Mouse (Mus musculus) lung, embryonic 14.5 days (tissue): ENCODE measurements around the gene Ptdss2. TPM values are rescaled to one million over a fixed set of nuclear protein-coding genes. Genes with fewer than 3 reads are reported as not detected.
A peak's percentile ranks its signal among the peaks of the same experiment; 100 is the strongest.

Source experiments
- ATAC-seq: fragments of 200-750 bp; cut with Nextera tagmentation; 2 replicates; pipeline ENCODE4 v1.8.0; 2017; ENCODE audit warnings: mild to moderate bottlenecking, moderate TSS enrichment, moderate library complexity; ENCODE audit not compliant: insufficient read depth
- DNase-seq: peaks from one replicate; pipeline ENCODE4 v3.0.0-alpha.2; 2015
- H3K27ac ChIP-seq: fragments of 300-500 bp; sonication (generic); 2 replicates; pipeline ENCODE4 v1.5.1; 2014; ENCODE audit warnings: low read depth, mild to moderate bottlenecking, moderate library complexity
- H3K27me3 ChIP-seq: fragments of 300-500 bp; sonication (generic); 2 replicates; pipeline ENCODE4 v1.6.1; 2014; ENCODE audit warnings: low read length, control low read depth; ENCODE audit not compliant: insufficient read depth
- H3K36me3 ChIP-seq: fragments of 300-500 bp; sonication (generic); 2 replicates; pipeline ENCODE4 v1.6.1; 2014; ENCODE audit warnings: control low read depth; ENCODE audit not compliant: insufficient read depth
- H3K4me1 ChIP-seq: fragments of 300-500 bp; sonication (generic); 2 replicates; pipeline ENCODE4 v1.6.1; 2014; ENCODE audit warnings: antibody characterized with exemption, control low read depth; ENCODE audit not compliant: insufficient read depth
- H3K4me2 ChIP-seq: fragments of 300-500 bp; sonication (generic); 2 replicates; pipeline ENCODE4 v1.6.1; 2014; ENCODE audit warnings: mild to moderate bottlenecking
- H3K4me3 ChIP-seq: fragments of 300-500 bp; sonication (generic); 2 replicates; pipeline ENCODE4 v1.5.1; 2014; ENCODE audit warnings: low read depth, low read length
- H3K9ac ChIP-seq: fragments of 300-500 bp; sonication (generic); 2 replicates; pipeline ENCODE4 v1.6.1; 2014
- H3K9me3 ChIP-seq: fragments of 300-500 bp; sonication (generic); 2 replicates; pipeline ENCODE4 v1.6.1; 2016; ENCODE audit warnings: low read depth, low read length, control low read depth
- CTCF ChIP-seq: IDR thresholded peaks from 2 replicates; pipeline ENCODE4 v1.5.1; 2016; ENCODE audit warnings: antibody characterized with exemption, low read depth
- WGBS: fragments of 180-500 bp; shearing (Covaris S2); extraction: QIAGEN DNeasy Blood & Tissue Kit; methylation state at CpG from one replicate; pipeline ENCODE4 v1.1.7; 2014; 5-methylcytosine and 5-hydroxymethylcytosine counted together
- polyA plus RNA-seq: library from polyadenylated mRNA; unstranded; fragments of >200 nt; fragmentation: Nextera tagmentation; extraction: Ambion mirVana; gene quantifications from 2 replicates; pipeline ENCODE4 v1.2.1, GENCODE M21; 2014

Gene Ptdss2
- 50.6 and 57.7 TPM in 2 replicates for polyA plus RNA-seq

DNA sequence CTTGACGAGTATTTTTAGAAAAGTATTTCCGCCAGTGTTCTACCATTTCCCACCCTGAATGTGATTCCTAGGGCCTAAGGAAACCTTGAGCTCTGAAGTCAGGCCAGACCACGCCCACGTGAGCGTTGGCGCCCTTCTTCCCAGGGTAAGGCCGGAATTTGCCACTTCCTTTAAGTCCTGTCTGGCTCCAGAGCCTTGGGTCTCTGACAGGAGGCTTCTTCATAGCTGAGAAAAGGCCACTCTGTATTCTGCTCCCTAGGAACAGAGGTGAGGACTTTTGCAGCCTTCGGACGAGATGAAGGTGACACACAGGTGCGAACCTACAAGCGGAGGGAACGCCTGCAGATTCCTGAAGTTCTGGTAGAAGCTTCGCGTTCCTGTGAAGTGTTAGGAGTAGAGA, at the start of gene Ptdss2:
Ptdss2 (plus strand) TSS at position 138 of the 400 bp plus-strand sequence.
- Histone ChIP-seq H3K4me1 (peaks cover 2% of the 10 kb centered on the region; the same call in 1 of the 2 replicates), H3K27me3 (no peaks in the 10 kb centered on the region), H3K4me3 (peak within 1 kb of the TSS; percentile 56), H3K9me3 (no peaks in the 10 kb centered on the region), H3K4me2 (peak within 1 kb of the TSS; percentile 76), H3K36me3 (no peaks in the 10 kb centered on the region), H3K9ac (peak within 1 kb of the TSS; percentile 65), H3K27ac (peak within 1 kb of the TSS; percentile 83)
- TF ChIP-seq CTCF: no peak
- 40% methylated on average over 14 of the region's 14 CpGs for WGBS
- DNase-seq: peak; percentile 78
- no peak for ATAC-seq

- H3K9me3 ChIP-seq: no peaks in the 10 kb centered on the region
- no peak overlapping the region for H3K9ac ChIP-seq
- H3K4me1 ChIP-seq: no peaks in the 10 kb centered on the region
- DNase-seq (no peak), ATAC-seq (no peak)
- WGBS: 67% methylated on average over 4 of the region's 4 CpGs
- H3K27ac ChIP-seq: no peak overlapping the region
- no peak overlapping the region for H3K4me3 ChIP-seq
- no peak overlapping the region for H3K4me2 ChIP-seq
- H3K27me3 ChIP-seq: peaks cover 28% of the 10 kb centered on the region
- H3K36me3 ChIP-seq: no peaks in the 10 kb centered on the region
- no peak for TF ChIP-seq CTCF
Measured at GRCm38 (mm10) chr7:141073782-141074181, 48.4 kb upstream of the Ptdss2 start.

GRCm38 (mm10) chr7:141077841-141078240, 44.3 kb upstream of the Ptdss2 start, which contains the start of gene Pkp3:
Gene Pkp3, plus strand, starts transcription at chr7:141078218.
- ATAC-seq: no peak
- H3K27me3 ChIP-seq: no peaks in the 10 kb centered on the region
- H3K4me3 ChIP-seq: no peak within 1 kb of the TSS
- no peaks in the 10 kb centered on the region for H3K4me1 ChIP-seq
- no peaks in the 10 kb centered on the region for H3K36me3 ChIP-seq
- TF ChIP-seq CTCF: no peak
- no peaks in the 10 kb centered on the region for H3K9me3 ChIP-seq
- no peak within 1 kb of the TSS for H3K4me2 ChIP-seq
- H3K27ac ChIP-seq: no peak within 1 kb of the TSS
- WGBS: 89% methylated on average over 15 of the region's 15 CpGs
- no peak within 1 kb of the TSS for H3K9ac ChIP-seq
- no peak for DNase-seq

DNA sequence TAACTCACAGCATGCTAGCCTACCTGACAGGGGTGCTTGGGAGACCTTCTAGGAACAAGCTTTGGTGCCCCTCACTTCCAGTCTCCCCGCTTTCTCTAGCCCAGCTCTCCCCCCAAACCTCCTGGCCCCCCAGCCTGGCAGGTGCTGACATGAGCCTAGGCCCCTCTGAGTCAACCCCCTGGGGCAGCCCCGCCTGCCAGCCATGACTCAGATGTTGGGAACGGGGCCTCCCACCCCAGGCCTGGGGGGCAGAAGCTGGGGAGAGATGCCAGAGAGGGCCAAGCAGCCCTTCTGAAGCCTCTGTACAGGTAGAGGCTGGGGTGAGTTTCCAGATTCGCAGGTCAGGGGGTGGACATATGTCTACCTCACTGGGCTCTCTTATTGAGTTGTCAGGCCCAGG, 43.3 kb upstream of the Ptdss2 start:
- ATAC-seq (no peak), DNase-seq (no peak)
- Histone ChIP-seq H3K36me3 (no peaks in the 10 kb centered on the region), H3K4me1 (no peaks in the 10 kb centered on the region), H3K27me3 (no peaks in the 10 kb centered on the region), H3K9me3 (no peaks in the 10 kb centered on the region), H3K27ac (no peak overlapping the region), H3K9ac (no peak overlapping the region), H3K4me2 (no peak overlapping the region), H3K4me3 (no peak overlapping the region)
- TF ChIP-seq CTCF: no peak
- 76% methylated on average over 4 of the region's 4 CpGs for WGBS

DNA sequence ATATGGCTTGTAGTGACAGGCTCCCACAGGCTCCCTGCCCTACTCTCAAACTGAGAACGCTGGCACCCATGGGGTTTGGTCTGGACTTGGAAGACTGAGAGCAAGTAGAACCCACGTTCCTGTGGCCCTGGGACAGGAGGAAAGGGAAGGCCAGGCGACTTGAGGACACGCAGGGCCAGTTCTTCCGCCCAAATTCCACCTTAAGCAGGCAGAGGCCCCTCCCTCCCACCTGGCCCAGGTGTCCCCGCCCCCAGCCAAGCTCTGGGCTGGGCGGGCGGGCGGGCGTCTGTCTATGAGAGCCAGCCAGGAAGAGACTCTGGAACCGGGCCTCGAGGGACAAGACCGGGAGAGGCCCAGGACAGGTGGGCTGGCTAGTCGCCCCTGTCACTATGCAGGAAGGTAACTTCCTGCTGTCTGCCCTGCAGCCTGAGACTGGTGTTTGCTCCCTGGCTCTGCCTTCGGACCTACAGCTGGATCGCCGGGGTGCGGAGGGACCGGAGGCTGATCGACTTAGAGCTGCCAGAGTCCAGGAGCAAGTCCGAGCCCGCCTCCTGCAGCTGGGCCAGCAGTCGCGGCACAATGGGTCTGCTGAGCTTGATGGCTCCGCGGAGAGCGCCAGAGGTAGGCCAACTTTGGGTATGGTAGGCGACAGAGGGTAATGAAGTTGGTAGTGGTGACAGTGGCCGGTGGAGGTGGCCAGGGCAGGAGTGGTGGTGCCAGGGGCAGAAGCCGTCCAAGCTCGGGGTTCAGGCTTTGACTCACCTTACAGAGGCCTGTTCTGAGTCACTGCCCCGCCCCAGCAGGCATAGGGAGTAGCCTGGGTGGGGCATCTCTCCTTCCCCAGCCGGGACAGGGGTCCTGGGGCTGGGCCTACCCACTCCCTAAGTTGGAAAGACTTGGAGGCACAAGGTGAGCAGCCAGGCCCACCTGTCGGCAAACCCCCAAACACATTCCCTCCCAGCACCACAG, 42.4 kb upstream of the Ptdss2 start:
- DNase-seq (peak; percentile 56), ATAC-seq (peak; percentile 76)
- TF ChIP-seq CTCF: no peak
- no peaks in the 10 kb centered on the region for H3K9me3 ChIP-seq
- WGBS: 22% methylated on average over 34 of the region's 34 CpGs
- H3K4me3 ChIP-seq: peak overlapping the region; percentile 37
- H3K9ac ChIP-seq: peak overlapping the region; percentile 44
- H3K27me3 ChIP-seq: no peaks in the 10 kb centered on the region
- 0 out of 2 replicates have a peak overlapping the region, but pooled peaks have one; percentile 46 for H3K27ac ChIP-seq
- H3K4me2 ChIP-seq: peak overlapping the region; percentile 51
- no peaks in the 10 kb centered on the region for H3K36me3 ChIP-seq
- no peaks in the 10 kb centered on the region for H3K4me1 ChIP-seq

GRCm38 (mm10) chr7:141087894-141088293, 34.3 kb upstream of the Ptdss2 start:
- H3K4me1 ChIP-seq: peaks cover 4% of the 10 kb centered on the region; the same call in 1 of the 2 replicates
- H3K4me2 ChIP-seq: no peak overlapping the region
- peaks cover 24% of the 10 kb centered on the region for H3K27me3 ChIP-seq
- no peak overlapping the region for H3K9ac ChIP-seq
- TF ChIP-seq CTCF: no peak
- H3K9me3 ChIP-seq: no peaks in the 10 kb centered on the region
- no peaks in the 10 kb centered on the region for H3K36me3 ChIP-seq
- no peak overlapping the region for H3K4me3 ChIP-seq
- DNase-seq: no peak
- WGBS: 17% methylated on average over 8 of the region's 8 CpGs
- ATAC-seq: no peak
- H3K27ac ChIP-seq: no peak overlapping the region

GRCm38 (mm10) chr7:141088473-141088872, 33.7 kb upstream of the Ptdss2 start:
- 8% methylated on average over 18 of the region's 18 CpGs for WGBS

More at GRCm38 (mm10) chr7:141088473-141088872, 33.7 kb upstream of the Ptdss2 start:
- peaks cover 24% of the 10 kb centered on the region for H3K27me3 ChIP-seq
- H3K4me2 ChIP-seq: no peak overlapping the region
- no peak overlapping the region for H3K27ac ChIP-seq
- no peaks in the 10 kb centered on the region for H3K36me3 ChIP-seq
- H3K4me1 ChIP-seq: peaks cover 4% of the 10 kb centered on the region; the same call in 1 of the 2 replicates
- no peak for DNase-seq
- no peak overlapping the region for H3K4me3 ChIP-seq
- TF ChIP-seq CTCF: no peak
- no peak for ATAC-seq
- no peaks in the 10 kb centered on the region for H3K9me3 ChIP-seq
- H3K9ac ChIP-seq: no peak overlapping the region; the same call in 1 of the 2 replicates
